In genomic region chrX:152171041-152172026, GRCm38 (mm10) we compare ENCODE assay signal across 8 mouse cellular contexts. TPM values are rescaled to one million over a fixed set of nuclear protein-coding genes. Genes with fewer than 3 reads are reported as not detected.
A peak's percentile ranks its signal among the peaks of the same experiment; 100 is the strongest.
DNase-seq lines count a peak whose midpoint lies in the region; ATAC-seq and TF ChIP-seq lines count a peak whose summit lies in the region.

No protein-coding gene starts in this region.

- H3K4me1 ChIP-seq in intestine, embryonic 15.5 days (replicated peaks), result no peaks in the 10 kb centered on the region
- no peaks in the 10 kb centered on the region for H3K4me1 ChIP-seq in intestine, postnatal 0 days (replicated peaks; ENCODE audit: control insufficient read depth, insufficient read depth, low read length)
- peaks cover 8% of the 10 kb centered on the region for H3K4me1 ChIP-seq in embryonic fibroblast, embryonic 13.5 days (ENCODE audit: control insufficient read depth, insufficient read depth, low read length)
- peaks cover 5% of the 10 kb centered on the region for H3K4me1 ChIP-seq in lung, embryonic 16.5 days (replicated peaks; ENCODE audit: control insufficient read depth, insufficient read depth, low read length)

- no peak for TF ChIP-seq POLR2A in embryonic fibroblast, embryonic 13.5 days (IDR thresholded peaks at IDR 0.05; ENCODE audit: low read depth, low read length)

- no peaks in the 10 kb centered on the region for H3K9me3 ChIP-seq in intestine, embryonic 15.5 days
- no peaks in the 10 kb centered on the region for H3K9me3 ChIP-seq in intestine, postnatal 0 days (ENCODE audit: control insufficient read depth)
- H3K9me3 ChIP-seq in lung, embryonic 16.5 days (ENCODE audit: control insufficient read depth, low read length), result no peaks in the 10 kb centered on the region

- TF ChIP-seq CTCF in intestine, postnatal 0 days (IDR thresholded peaks at IDR 0.05; ENCODE audit: low read depth), result no peak
- no peak for TF ChIP-seq CTCF in embryonic fibroblast, embryonic 13.5 days (IDR thresholded peaks at IDR 0.05; ENCODE audit: borderline replicate concordance, insufficient read depth, low read length)

- H3K4me2 ChIP-seq in intestine, embryonic 15.5 days (replicated peaks), result no peak overlapping the region
- H3K4me2 ChIP-seq in intestine, postnatal 0 days (replicated peaks; ENCODE audit: low read depth), result no peak overlapping the region
- no peak overlapping the region for H3K4me2 ChIP-seq in lung, embryonic 16.5 days (ENCODE audit: low read depth, low read length)

- H3K9ac ChIP-seq in intestine, embryonic 15.5 days, result no peak overlapping the region
- no peak overlapping the region for H3K9ac ChIP-seq in intestine, postnatal 0 days (ENCODE audit: low read depth, low read length)
- H3K9ac ChIP-seq in lung, embryonic 16.5 days (ENCODE audit: low read length), result no peak overlapping the region

- WGBS in intestine, embryonic 15.5 days, result 65% methylated on average over 6 of the region's 6 CpGs
- 59% methylated on average over 6 of the region's 6 CpGs for WGBS in intestine, postnatal 0 days
- WGBS in lung, embryonic 16.5 days, result 54% methylated on average over 6 of the region's 6 CpGs

- no peaks in the 10 kb centered on the region for H3K36me3 ChIP-seq in intestine, embryonic 15.5 days
- no peaks in the 10 kb centered on the region for H3K36me3 ChIP-seq in intestine, postnatal 0 days (ENCODE audit: control insufficient read depth, insufficient read depth)
- H3K36me3 ChIP-seq in lung, embryonic 16.5 days (ENCODE audit: control insufficient read depth, insufficient read depth, low read length), result no peaks in the 10 kb centered on the region

- H3K27me3 ChIP-seq in intestine, embryonic 15.5 days (replicated peaks), result peaks cover 4% of the 10 kb centered on the region; the same call in 1 of the 2 replicates
- no peaks in the 10 kb centered on the region; the same call in 1 of the 2 replicates for H3K27me3 ChIP-seq in intestine, postnatal 0 days (replicated peaks; ENCODE audit: control insufficient read depth, insufficient read depth, low read length)
- peaks cover 12% of the 10 kb centered on the region for H3K27me3 ChIP-seq in lung, embryonic 16.5 days (ENCODE audit: control insufficient read depth, insufficient read depth, low read depth, low read length)

- intact Hi-C loops in heart, postnatal 25 days (cut with DNase I), result loop anchor here (2.0 to 10.0 kb wide), 2 partner anchors 19 to 157 kb away; partner anchors contain the start of genes Ribc1 and Smc1a

- DNase-seq in adrenal gland, adult 8-10 months, result peak; percentile 50
- peak; percentile 32 for DNase-seq in heart, postnatal 25 days (ENCODE audit: low spot score)
- DNase-seq in natural killer cell, adult 2 months (ENCODE audit: low spot score in 2 of 2), result no peak
- DNase-seq in urinary bladder, postnatal 25 days (ENCODE audit: low spot score), result no peak

- H3K27ac ChIP-seq in intestine, embryonic 15.5 days, result peak overlapping the region; percentile 22; the same call in 1 of the 2 replicates
- H3K27ac ChIP-seq in intestine, postnatal 0 days (ENCODE audit: low read depth, low read length), result no peak overlapping the region
- H3K27ac ChIP-seq in embryonic fibroblast, embryonic 13.5 days (ENCODE audit: insufficient read depth, low read length), result peak overlapping the region; percentile 73
- H3K27ac ChIP-seq in lung, embryonic 16.5 days (ENCODE audit: low read length), result peak overlapping the region; percentile 27; the same call in 1 of the 2 replicates

- ATAC-seq in intestine, embryonic 15.5 days, result peak; percentile 47; the same call in 1 of the 2 replicates
- ATAC-seq in intestine, postnatal 0 days, result no peak
- peak; percentile 79 for ATAC-seq in lung, embryonic 16.5 days (ENCODE audit: low read depth)

- no peak overlapping the region for H3K4me3 ChIP-seq in intestine, embryonic 15.5 days (replicated peaks)
- no peak overlapping the region for H3K4me3 ChIP-seq in intestine, postnatal 0 days (ENCODE audit: low read depth, low read length)
- no peak overlapping the region for H3K4me3 ChIP-seq in embryonic fibroblast, embryonic 13.5 days (ENCODE audit: insufficient read depth, low read length)
- H3K4me3 ChIP-seq in lung, embryonic 16.5 days (ENCODE audit: low read length), result no peak overlapping the region

RNA-seq across cellular contexts. Expression of gene Iqsec2, which starts 27.3 kb away (rescaled TPM):
- polyA plus RNA-seq in intestine, embryonic 15.5 days (2015; fragmentation: Nextera tagmentation; extraction: Ambion mirVana), result 2.7 and 3.3 TPM in 2 replicates
- 6.5 and 7.3 TPM in 2 replicates for polyA plus RNA-seq in intestine, postnatal 0 days (2015; fragmentation: Nextera tagmentation; extraction: Ambion mirVana)
- 10 to 100 TPM; 31.6 to 64.3 (median 46.3) TPM for total RNA-seq in adrenal gland, adult 8-10 months (2022)
- polyA plus RNA-seq in embryonic fibroblast, embryonic 13.5 days (2011; ENCODE audit: insufficient read length, low read depth, missing spikeins), result 10.1 and 11.9 TPM in 2 replicates
- 10 to 100 TPM; 80.6 to 80.7 TPM for total RNA-seq in heart, postnatal 25 days (2021)
- polyA plus RNA-seq in lung, embryonic 16.5 days (2015; fragmentation: Nextera tagmentation; extraction: Ambion mirVana), result 3.6 and 3.8 TPM in 2 replicates

Comparison
In these comparisons a context has a peak if more than half of its experiments do, and no peak if none do; other contexts are left out.
1. DNase-seq: peak in adrenal gland, adult 8-10 months (single experiment) and heart, postnatal 25 days (single experiment); none in natural killer cell, adult 2 months (0 of 2) and urinary bladder, postnatal 25 days (single experiment).